Mouse (Mus musculus) CH12F3 (cell line): ENCODE results near the gene Usp43.

Experiments
- in situ Hi-C: fragments of 300-500 bp; cut with MboI; formaldehyde crosslinking; loops from 2 replicates; pipeline ENCODE4 v1.14.3; 2020; ENCODE audit warnings: low sequenced_read_pairs

The Usp43 gene

GRCm38 (mm10) chr11:67819604-67820003 is 102.3 kb downstream of the Usp43 start:
- in situ Hi-C loops = no loop called here

- in situ Hi-C loops = no loop called here
These were observed 110.4 kb downstream of the Usp43 start for GRCm38 (mm10) chr11:67811535-67811934.

DNA sequence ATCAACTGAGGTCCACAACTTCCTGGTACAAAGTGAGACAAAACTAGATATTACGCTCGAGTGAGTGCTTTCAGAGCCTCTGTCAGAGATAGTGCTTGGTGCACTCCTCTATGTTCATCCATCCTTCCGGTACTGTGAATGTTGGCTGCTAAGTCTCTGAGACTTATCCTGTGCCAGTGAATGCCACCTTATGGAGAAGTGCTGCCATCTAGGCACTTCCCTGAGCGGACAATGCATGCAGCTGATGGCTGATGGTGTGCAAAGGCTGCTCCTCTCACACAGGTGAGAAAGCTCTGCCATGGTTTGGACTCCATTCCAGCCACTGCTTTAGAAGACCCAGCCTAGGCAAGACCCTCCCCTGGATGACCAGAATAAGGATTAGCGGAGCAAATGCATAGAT is 113.9 kb downstream of the Usp43 start:
- in situ Hi-C loops = no loop called here

DNA sequence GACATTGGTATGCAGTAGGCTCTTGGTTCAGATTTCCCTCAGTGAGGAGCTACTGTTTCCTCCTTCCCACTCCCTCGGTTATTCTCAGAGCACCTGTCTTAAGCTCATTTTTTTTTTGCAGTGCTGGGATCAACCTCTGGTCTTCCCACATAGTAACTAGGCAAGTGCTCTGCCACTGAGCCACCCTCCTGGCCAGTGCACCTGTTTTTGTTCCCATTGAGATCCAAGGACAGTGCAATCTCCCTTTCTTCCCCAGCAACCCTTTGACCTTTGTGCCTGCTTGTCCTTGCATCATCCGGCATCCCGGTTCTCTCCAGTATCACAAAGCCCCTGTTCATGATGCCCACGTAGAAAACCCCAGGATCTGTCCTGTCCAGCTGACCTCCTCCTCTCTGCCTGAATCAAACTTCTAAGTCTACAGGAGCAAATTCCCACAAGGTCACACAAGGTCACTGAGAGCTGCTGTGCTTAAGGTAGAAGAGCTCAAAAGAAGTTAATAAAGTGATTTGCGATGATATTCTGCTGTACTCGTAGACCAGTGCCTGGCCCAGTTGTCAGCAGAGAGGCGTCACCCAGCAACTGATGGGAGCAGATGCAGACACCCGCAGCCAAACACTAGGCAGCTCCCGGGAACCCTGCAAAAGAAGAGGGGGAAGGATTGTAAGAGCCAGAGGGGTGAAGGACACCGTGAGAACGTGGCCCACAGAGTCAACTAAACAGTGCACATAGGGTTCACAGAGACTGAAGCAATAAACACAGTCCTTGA is 114.9 kb downstream of the Usp43 start:
- in situ Hi-C loops = no loop called here

- in situ Hi-C loops = no loop called here
These were observed 116.4 kb downstream of the Usp43 start for GRCm38 (mm10) chr11:67805538-67805937.
